Mouse (Mus musculus) neutrophil, adult 5-6 weeks (primary cell): ENCODE data around the gene Acaa1b. TPM values are rescaled to one million over a fixed set of nuclear protein-coding genes. Genes with fewer than 3 reads are reported as not detected.

Experiments used
- ATAC-seq: fragments of 151-379, 151-347 bp; 2 replicates; pipeline ENCODE4 v1.8.0; 2017; ENCODE audit warnings: mild to moderate bottlenecking, moderate TSS enrichment; ENCODE audit not compliant: insufficient number of reproducible peaks, poor library complexity, low FRiP score, severe bottlenecking; ENCODE audit errors: extremely low read depth
- total RNA-seq: library from RNA; stranded (forward); fragments of 200-1000 nt; gene quantifications from 2 replicates; pipeline ENCODE4 v1.2.3, GENCODE M21; 2017

Gene Acaa1b
- total RNA-seq, 1 experiment from 2014 or later, result not detected

DNA sequence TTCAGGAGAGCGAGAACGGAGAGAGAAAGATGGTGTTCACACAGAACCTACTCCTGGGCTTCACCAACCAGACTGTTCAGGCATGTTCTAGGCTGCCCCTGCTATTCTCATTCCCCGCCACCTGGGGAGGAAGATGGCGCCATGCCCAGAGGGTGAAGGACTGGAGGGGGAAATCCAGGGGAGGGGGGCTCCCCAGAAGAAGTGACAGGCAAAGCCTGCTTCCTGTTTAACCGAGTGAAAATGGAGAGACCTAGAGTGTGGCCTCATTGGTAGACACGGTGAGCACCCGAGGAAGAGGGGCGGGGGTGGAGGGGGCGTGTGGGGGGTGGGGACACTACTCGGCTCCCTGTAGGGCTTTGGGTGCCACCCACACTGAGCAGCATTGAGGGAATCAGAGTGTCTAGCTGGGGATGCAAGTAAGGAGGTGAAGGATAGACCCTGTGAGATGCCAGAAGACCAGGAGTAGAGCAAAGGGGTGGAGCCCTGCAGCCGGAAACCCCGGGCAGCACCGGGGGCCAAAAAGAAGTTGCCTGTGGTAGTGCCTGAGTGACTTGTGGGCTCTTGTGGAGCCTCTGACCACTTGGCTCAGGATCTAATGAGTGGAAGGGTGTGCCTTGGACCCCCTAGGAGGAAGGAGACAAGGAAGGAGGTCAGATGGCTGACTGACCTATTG is 10.7 kb downstream of the Acaa1b start:
- no peak for ATAC-seq

DNA sequence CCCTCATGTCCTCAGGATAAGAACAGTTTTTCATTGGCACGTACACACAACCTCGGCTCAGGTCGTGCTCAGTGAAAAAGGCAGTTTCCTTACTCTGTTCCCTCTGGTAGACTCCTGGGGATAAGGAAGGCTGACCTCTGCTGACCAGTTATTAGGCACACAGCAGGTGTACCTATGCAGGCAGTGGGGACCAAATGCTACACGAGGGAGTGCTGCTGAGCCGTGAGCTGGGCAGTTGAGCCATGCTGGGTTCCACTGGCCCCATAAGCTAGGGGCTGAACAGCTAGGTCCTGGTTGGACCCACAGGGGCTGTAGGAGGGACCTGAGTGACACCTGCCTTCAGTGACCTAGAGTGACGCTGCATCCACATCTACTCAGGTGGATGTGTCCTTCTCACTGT is 11.3 kb downstream of the Acaa1b start:
- ATAC-seq, result no peak

DNA sequence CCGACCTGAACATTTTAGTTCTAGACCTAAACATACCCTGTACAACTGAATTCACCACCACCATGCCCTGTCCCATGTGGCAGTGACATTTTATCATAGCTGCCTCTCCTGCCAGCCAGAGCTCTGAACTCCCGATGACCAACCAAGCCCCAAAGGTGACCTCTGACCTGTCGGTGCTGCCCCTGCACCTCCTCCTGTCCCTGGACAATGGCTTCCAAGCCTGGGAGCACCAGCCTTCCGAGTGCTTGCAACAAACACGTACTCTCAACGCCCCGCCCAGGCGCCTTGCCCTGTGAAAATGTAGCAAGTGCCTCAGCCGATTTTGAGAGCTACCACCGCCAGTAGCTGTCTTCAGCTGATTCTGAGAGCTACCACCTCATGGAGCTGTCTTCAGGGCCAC is 11.8 kb downstream of the Acaa1b start:
- no peak for ATAC-seq

DNA sequence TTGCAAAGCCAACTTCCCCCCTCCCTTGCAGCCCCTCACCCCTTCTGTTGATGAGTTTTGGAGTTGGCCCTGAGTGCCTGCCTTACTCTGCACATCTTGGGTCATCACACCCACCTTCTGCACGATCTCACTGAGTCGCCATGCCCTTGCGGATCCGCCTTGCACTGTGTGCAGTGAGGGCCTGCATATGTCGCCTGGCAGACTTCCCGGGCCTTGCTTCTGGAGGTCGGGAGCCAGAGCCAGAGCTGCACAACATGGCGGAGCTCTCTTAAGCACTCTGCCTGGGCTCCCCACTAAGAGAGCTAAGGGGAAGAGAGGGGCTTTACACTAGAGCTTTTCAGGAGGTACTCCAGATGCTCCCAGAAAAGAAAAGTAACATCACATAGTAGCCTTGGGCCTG is 12.2 kb downstream of the Acaa1b start:
- ATAC-seq, result no peak

DNA sequence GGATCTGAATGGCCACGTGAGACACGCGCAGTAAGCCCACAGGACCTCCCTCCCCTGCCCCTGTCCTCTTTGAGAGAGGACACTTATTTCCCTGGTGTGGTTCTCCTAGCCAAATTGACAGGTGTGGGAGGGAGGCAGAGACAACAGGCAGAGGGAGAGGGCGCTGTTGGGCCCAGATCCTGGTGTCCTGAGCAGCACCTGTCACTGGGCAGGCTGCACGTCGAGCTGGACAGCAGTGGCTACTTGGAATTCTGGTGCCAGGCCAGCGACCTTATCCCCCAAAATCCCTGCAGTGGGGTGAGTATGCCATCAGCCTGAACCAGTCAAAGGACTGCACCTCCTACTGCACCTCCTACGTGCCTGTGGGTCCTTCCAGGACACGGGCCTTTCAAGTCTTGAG is 13.5 kb downstream of the Acaa1b start:
- no peak for ATAC-seq

DNA sequence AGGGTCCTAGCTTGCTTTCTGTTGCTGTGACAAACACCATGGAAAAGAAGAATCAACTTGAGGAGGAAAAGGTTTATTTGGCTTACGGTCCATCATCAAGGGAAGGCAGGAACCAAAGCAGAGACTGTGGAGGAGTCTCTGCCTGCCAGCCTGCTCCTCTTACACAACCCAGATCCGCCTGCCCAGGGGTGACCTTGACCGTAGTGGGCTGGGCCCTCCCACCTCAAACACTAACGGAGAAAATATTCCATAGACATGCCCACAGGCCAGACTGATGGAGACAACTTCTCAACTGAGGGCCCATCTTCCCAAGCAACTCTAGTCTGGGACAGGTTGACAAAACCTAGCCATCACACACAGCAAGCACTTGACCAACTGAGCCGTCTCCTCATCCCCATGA is 14.8 kb downstream of the Acaa1b start:
- no peak for ATAC-seq

DNA sequence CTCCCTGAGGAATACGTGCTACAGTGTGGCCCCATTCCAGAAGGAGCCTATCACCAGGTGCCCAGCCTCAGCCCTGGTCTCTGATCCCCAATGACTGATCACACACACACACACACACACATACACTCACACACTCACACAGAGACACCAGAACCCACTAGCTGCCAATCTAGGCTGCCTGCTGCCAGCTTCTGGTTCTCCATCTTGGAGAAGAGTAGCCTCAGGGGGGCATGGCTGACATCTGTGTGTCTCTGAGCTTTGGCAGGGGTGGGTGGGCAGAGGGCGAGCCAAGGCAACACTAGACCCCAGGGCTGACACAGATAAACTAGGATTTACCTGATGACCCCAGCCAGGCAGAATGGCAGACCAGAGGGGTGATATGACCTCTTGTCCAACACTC is 18.1 kb downstream of the Acaa1b start:
- ATAC-seq, result no peak

DNA sequence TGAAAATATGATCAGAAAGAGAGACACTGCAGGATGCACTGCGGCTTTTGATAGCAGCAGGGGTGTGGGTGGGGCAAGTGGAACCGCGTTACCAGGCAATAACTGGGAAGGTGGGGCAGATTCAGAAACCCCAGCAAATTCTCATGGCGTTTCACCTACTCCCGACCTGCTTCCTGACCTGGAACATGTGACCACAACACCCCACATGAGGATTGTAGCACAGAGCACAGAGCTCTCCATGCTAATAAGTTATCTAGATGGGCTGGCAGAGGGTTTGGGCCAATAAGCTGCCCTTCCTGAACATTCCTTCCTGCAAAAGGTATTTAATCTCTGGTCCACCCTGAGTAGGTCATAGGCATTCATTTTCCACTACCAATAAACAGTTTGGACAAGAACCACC is 26.2 kb downstream of the Acaa1b start:
- ATAC-seq, result no peak

DNA sequence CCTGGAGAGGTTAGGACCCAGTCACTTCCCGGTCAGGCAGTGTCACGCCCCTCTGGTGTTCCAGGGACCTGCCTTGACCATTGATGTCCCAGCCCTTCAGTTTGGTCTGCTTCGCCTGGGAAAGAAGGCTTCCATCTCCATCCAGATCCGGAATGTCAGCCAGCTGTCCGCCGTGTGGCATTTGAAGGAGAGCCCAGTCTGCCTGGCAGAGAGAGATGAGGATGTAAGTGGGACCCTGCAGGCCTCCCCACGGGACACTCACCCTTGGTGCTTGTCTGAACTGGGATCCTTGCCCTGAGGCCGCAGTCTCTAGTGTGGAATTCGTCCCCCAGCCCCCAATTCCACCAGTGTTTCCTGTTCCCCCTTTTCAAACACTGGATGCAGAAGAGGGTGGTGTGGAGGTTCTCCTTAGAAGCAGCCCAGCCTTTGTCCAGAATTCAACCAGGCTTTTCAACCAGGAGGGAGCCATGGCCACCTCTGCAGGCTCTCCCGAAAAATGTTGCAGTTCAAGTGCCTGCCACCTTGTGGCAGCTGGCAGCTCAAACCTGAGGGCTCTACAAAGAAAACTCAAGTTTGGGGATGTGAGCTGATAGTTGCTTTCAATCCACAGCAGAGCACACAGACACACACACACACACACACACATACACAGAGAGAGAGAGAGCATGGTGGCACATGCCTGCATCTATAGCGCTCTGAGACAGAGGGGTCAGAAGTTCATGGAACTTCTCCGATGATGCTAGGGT is 28.3 kb downstream of the Acaa1b start:
- no peak for ATAC-seq

DNA sequence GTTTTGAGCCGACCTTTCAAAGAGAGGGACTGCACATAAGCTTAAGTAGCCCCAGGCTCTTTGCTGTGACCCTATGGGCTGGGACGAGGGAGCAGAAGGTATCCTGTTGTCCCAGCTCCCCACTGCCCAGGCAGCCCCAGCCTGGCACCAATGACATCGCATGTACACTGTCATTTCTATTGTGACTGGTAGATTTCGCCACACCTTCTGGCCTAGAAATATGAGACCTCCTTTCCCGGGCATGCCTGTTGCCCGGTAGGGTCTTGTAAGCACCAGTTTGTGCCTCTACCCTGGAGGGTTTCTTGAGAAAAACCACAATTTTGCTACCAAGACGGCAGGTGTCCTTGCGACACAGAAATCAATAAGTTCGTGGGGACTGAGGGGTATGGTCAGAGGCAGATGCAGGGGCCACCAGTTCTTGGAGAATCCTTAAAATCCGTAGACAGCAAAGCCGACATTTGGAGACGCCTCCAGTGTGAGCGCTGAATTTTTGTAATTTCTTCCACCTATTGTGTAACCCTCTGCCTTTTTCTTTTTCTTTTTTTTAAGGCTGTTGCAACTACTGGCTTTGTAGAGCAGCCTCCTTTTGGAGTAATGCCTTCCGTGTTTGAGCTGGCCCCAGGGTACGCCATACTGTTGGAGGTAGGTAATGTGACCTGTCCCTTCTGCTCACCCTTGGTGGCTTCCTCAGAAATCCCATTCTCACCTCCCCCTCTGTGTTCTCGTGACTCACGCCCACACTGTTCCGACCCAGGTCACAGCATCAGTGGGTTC is 34.1 kb downstream of the Acaa1b start:
- ATAC-seq, result no peak

DNA sequence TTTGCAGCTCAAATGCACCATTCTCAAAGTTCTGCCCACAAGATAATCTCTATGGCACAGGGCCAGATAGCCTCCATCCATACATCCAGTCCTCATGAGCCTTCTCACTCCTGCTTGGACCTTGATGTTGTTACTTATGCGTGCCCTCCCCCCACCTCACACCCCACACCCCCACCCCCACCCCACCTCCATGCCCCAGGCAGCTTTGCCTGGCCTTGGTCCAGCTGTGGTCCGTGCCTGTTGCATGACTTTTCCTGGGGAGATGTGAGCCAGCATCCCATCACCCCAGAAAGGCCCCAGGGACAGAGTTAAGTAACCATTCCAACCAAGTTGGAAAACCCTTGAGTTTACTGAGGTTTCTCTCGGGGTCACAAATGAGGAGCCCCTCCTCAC is 36.7 kb downstream of the Acaa1b start:
- no peak for ATAC-seq

DNA sequence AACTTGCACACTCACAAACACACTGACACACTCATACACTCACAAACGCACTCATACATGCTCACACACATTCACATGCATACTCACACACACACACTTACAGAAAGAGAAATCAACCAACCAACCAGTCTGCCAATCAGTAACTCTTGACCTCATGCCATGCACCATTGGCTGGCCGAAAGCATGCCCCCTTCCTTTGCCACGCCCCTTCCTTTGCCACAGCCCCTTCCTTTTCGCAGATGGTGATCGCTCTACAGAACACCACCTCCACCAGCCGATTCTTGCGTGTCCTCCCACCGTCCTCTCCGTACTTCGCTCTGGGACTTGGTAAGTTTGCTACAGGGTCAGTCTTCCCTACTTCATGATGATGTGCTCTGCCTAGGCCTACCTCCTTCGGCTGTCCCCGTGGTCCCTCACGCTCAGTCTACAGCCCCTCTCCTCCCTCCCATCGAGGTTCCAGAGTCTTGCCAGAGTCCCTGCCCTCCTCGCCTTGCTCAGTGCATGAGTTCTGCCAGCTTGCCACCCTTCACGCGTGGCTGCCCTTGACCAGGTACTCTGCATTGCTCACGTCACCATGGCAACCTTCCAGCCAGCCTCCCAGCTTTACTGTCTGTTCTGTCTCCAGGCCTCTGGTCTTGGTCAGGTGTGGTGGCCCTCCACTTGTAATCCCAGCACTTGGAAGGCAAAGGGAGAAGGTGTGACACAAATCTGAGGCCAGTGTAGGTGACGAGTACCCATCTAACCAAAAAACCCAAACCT is 37.3 kb downstream of the Acaa1b start:
- ATAC-seq, result no peak

DNA sequence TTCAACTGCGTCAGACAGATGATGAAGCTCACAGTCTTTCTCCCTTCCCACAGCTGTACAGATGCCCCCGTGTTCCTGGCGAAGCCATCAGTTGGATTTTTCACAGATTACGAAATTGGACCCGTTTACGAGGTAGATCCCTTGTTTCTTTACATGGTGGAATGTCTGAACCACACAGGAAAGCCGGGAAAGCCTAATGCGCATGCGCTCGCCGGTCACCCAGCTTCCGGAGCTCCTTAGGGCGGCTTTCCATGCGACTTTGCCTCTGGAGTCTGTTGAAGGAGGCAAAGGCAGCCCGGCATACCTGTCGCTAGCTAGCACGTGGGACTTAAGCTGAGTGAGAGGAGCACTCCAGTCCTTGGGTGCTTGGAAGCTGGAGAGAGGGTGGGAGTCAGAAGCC is 42.0 kb downstream of the Acaa1b start:
- no peak for ATAC-seq

DNA sequence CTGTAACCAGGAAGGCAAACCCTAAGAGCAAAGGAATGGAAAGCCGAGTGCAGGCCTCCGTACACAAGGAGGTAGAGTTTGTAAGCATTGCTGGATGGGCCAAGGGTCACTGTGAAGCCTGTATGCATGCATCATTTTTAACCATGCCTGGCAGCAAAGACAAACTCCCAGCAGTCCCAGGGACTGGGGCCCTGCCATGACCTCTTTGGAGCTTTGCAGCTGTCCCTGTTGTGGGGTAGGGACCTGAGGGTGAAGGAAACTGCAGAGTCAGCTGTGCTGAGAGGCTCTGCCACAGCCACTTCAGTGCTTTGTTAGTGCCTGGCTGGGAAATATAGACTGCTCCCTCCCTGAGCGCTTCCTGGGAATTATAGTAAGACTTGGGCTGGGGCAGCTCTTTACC is 46.3 kb downstream of the Acaa1b start:
- ATAC-seq, result no peak

DNA sequence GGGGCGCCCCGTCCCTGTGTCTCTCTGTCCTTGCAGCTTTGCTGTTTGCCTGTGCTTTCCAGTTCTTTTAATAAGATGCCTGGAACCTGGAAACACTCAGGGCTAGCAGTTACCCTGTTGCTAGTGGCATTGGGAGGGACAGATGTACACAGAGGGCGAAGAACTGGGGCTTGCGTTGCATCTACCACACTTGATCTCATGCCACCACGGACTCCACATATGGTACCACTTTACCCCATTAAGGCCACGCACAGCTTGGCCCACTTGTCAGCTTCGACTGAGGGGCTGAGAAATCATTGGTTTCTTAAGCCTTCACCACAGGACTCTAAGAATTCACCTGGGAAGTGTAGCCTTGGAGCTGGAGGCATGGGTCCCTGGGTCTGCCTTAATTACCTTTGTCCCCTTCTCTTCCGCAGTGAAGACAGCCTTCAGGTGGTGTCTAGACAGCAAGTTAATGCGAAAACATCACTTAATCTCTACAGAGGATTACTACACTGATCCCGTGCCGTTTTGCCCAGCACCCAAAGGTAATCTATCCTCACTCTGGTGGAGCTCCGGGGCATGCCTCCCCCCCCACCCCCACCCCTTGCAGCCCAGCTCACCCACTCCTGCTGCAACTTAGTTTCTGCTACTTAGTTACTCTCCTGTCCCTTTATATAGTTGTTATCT is 47.1 kb downstream of the Acaa1b start:
- no peak for ATAC-seq

DNA sequence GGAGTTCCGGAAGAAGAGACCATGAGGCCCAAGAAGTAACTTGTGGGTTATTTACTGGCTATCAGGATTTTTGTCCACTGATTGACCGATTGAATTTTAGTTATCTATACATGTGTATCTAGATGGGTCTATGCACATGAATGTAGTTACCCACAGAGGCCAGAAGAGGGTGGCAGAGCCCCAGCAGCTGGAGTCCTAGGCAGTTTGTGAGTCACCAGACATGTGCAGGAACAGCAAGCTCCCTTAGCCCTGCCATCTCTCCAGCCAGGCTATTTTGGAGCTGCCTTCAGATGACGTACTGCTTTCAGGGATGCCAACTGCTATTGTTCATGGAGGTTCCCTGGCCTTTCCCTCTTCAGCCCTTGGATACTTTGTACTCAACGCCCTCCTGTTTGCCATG is 49.3 kb downstream of the Acaa1b start:
- no peak for ATAC-seq

DNA sequence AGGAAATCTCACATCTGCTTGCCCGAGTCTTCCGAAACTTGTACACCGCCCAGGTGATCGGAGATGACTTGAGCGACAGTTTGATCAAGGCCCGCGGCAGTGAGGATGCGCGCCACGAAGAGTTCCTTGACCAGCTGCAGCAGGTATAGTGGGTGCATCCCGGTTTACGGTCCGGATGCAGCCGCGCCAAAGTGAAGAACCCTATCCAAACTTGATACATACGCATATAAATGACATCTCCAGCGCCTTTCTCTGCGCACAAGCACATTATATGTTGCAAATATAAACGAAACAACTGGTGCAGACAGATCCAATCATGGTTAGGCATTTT is 54.1 kb downstream of the Acaa1b start:
- no peak for ATAC-seq

DNA sequence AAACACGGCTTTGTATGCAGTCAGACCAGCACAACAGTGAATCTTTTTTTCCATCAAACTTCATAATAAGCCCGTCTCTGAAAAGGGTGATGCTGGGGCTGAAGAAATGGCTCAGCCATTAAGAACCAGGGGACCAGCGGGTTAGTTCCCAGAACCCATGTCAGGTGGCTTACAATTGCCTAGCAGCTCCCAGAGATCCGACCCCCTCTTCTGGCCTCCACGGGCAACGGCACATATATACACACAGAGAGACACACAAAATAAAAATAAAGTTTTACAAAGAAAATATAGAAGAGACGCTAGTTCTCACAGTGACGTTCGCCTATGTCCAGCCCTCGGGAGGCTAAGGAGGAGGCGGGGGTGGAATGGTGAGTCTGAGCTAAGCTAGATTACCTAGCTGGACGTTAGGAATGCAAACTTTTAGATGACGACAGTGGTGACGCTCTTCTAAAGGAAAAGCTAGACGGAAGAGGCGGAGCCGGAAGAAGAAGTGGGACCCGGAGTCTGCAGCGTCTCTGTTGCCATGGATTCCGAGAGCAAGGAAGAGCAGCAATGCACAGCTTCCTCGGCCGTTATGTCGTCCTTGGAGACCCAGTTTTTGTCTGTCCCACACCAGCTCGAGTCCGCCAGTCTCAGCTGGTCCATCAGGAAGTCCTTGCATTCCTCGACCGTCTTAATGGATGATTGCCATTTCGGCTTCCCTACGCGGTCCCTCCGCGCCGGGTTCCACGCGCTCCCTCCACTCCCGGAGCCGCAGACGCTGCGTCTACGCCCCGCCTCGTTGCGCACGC is 54.7 kb downstream of the Acaa1b start, which contains the start of gene Dlec1:
Gene Dlec1 (plus strand): TSS at position 487 of the 791 bp plus-strand sequence.
- peak; percentile 57 for ATAC-seq
